Mouse (Mus musculus) forebrain, embryonic 10.5 days (tissue): ENCODE measurements around the gene A630001G21Rik. TPM values are rescaled to one million over a fixed set of nuclear protein-coding genes. Genes with fewer than 3 reads are reported as not detected.

Experiments
- DNase-seq: peaks from one replicate; pipeline ENCODE4 v3.0.0-alpha.2; 2017; ENCODE audit warnings: low spot score; ENCODE audit errors: extremely low spot score
- H3K27ac ChIP-seq: fragments of 300-500 bp; sonication (generic); 2 replicates; pipeline ENCODE4 v1.5.1; 2016; ENCODE audit warnings: mild to moderate bottlenecking
- H3K27me3 ChIP-seq: fragments of 300-500 bp; sonication (generic); 2 replicates; pipeline ENCODE4 v1.6.1; 2016; ENCODE audit warnings: mild to moderate bottlenecking; ENCODE audit not compliant: poor library complexity, severe bottlenecking
- H3K36me3 ChIP-seq: fragments of 300-500 bp; sonication (generic); replicated peaks from 2 replicates; pipeline ENCODE4 v1.6.1; 2016; ENCODE audit warnings: mild to moderate bottlenecking, moderate library complexity
- H3K4me1 ChIP-seq: fragments of 300-500 bp; sonication (generic); 2 replicates; pipeline ENCODE4 v1.6.1; 2016
- H3K4me3 ChIP-seq: fragments of 300-500 bp; sonication (generic); 2 replicates; pipeline ENCODE4 v1.5.1; 2016; ENCODE audit warnings: mild to moderate bottlenecking, moderate library complexity
- H3K9me3 ChIP-seq: fragments of 300-500 bp; sonication (generic); 2 replicates; pipeline ENCODE4 v1.6.1; 2016; ENCODE audit warnings: mild to moderate bottlenecking, moderate library complexity
- WGBS: fragments of 180-500 bp; shearing (Covaris S2); methylation state at CpG from one replicate; pipeline ENCODE4 v1.1.7; 2016; 5-methylcytosine and 5-hydroxymethylcytosine counted together
- polyA plus RNA-seq: library from polyadenylated mRNA; unstranded; fragments of >200 nt; fragmentation: Nextera tagmentation; extraction: Ambion mirVana; gene quantifications from 2 replicates; pipeline ENCODE4 v1.2.1, GENCODE M21; 2016

A630001G21Rik gene
- polyA plus RNA-seq, 1 experiment from 2014 or later, result 0.51 TPM

DNA sequence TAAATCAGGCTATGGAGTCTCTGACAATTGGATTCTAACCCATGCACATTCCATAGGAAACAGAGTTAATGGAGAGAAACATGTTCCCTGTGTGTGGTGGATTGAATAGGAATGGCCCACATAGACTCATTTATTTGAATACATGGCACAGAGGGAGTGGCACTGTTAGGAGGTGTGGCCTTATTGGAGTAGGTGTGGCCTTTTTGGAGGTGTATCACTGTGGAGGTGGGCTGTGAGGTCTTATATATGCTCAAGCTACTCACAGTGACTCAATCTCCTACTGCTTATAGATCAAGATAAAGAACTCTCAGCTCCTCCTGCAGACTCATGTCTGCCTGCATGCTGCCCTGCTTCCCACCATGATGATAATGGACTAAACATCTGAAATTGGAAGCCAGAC, 63.9 kb downstream of the A630001G21Rik start:
- Histone ChIP-seq H3K27ac (no peak overlapping the region), H3K9me3 (no peaks in the 10 kb centered on the region), H3K4me3 (no peak overlapping the region), H3K27me3 (no peaks in the 10 kb centered on the region), H3K4me1 (peaks cover 10% of the 10 kb centered on the region), H3K36me3 (no peaks in the 10 kb centered on the region)
- DNase-seq, result no peak

DNA sequence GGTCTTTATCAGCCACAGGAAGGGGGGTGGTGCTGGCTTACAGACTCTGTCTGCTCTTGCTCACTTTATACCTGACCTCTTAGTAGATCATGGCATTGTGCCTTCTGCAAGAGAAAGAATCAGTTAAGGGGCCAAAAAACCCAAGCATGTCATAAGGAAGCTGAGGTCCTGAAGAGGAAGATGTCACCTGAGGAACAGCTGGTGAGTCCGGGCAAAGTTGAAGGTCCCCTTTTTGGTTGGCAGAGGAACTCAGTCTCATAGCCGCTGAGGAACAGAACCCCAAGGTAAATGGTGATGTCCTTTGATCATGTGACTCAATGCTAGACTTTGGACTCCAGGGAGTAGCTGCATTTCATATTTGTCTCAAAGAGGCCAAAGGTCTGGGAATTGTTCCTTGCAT, 71.7 kb downstream of the A630001G21Rik start:
- Histone ChIP-seq H3K27me3 (no peaks in the 10 kb centered on the region), H3K36me3 (no peaks in the 10 kb centered on the region), H3K27ac (no peak overlapping the region), H3K4me3 (no peak overlapping the region), H3K4me1 (peaks cover 9% of the 10 kb centered on the region), H3K9me3 (no peaks in the 10 kb centered on the region)
- 80% methylated on average over 2 of the region's 2 CpGs for WGBS
- DNase-seq, result no peak

DNA sequence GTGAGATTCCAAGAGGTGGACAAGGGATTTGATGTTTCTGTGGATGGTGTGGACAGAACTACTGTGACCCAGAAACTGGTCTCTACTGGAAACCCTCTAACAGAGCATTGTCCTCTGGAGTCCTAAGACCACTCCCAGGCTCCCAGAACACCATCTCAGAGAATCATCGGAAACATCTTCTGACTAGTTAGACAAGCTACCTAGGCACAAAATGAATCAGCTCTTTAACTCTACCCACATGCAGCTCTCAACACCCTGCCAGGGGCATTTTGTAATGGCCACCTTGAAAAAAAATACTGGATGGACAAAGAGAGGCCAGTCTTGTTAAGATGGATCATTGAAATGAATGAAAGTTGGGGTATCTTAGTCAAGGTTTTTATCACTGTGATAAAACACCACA, 72.9 kb downstream of the A630001G21Rik start:
- no peak for DNase-seq
- Histone ChIP-seq H3K36me3 (no peaks in the 10 kb centered on the region), H3K9me3 (no peaks in the 10 kb centered on the region), H3K4me1 (peaks cover 9% of the 10 kb centered on the region), H3K4me3 (no peak overlapping the region), H3K27ac (no peak overlapping the region), H3K27me3 (no peaks in the 10 kb centered on the region)
- 94% methylated on average over 1 of the region's 1 CpGs for WGBS

DNA sequence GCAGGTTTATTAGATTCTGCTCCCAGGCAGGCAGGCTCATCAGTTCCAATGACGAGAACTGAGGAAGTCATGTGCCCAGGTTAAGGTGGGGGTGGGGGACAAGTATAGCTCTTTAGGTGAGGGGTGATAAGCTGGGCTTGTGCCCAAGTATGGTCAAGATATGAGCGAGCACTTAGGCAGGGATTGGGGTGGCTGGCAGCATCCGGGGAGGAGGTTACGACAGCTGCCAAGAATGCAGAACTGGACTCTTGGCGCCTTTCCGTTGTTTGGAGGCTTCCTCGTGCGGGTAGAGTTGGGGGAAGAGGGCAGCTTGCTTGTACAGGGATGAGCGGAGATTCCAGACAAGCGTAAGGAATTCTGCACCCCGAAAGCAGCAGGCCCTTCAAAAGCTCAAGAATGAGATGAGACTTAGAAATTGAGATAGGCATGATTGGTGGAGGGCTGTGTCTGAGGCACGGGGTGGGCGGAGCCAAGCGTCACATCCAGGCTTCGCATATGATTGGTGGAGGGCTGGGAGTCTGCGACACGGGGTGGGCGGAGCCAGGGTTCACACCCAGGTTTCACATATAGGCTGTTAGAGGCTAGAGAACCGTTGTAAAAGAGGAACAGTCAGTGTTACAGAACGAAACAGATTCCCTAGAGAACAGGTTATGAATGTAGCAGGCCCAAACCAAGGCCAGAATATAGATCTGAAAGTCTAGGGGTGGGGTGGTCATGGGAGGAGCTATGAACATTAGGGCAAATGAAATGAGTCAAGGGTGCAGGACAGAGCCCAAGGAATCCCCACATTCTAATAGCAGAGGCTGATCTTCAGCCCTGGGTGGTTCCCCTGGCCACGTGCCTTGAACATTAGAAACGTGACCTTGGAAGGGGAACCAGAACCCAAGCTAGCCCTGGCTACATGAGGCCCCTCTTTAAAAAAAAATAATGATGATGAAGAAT, 74.9 kb downstream of the A630001G21Rik start:
- Histone ChIP-seq H3K36me3 (no peaks in the 10 kb centered on the region), H3K27me3 (no peaks in the 10 kb centered on the region), H3K4me1 (peaks cover 9% of the 10 kb centered on the region), H3K4me3 (peak overlapping the region; percentile 44), H3K27ac (peak overlapping the region; percentile 56), H3K9me3 (no peaks in the 10 kb centered on the region)
- peak; percentile 70 for DNase-seq
- 35% methylated on average over 22 of the region's 22 CpGs for WGBS

DNA sequence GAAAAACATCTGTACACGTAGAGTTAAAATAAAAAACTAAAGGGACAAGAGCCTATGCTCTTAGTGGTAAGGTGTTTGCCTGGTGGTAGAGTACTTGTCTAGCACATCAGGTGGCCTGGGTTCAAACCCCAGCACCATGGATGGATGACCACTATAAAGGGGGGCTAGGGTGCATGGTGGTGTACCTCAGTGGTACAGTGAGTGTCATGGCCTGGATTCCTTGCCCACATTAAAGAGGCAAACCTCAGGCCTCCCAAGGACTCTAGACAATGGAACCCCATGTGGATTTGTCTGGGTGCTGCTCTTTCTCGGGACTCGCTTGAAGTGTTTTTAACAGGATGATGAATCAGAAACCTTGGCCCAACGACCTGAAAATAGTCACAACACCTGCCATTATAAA, 75.9 kb downstream of the A630001G21Rik start:
- DNase-seq, result no peak
- Histone ChIP-seq H3K4me3 (no peak overlapping the region), H3K4me1 (peaks cover 9% of the 10 kb centered on the region), H3K27ac (no peak overlapping the region), H3K9me3 (no peaks in the 10 kb centered on the region), H3K36me3 (no peaks in the 10 kb centered on the region), H3K27me3 (no peaks in the 10 kb centered on the region)
- 77% methylated on average over 4 of the region's 4 CpGs for WGBS

DNA sequence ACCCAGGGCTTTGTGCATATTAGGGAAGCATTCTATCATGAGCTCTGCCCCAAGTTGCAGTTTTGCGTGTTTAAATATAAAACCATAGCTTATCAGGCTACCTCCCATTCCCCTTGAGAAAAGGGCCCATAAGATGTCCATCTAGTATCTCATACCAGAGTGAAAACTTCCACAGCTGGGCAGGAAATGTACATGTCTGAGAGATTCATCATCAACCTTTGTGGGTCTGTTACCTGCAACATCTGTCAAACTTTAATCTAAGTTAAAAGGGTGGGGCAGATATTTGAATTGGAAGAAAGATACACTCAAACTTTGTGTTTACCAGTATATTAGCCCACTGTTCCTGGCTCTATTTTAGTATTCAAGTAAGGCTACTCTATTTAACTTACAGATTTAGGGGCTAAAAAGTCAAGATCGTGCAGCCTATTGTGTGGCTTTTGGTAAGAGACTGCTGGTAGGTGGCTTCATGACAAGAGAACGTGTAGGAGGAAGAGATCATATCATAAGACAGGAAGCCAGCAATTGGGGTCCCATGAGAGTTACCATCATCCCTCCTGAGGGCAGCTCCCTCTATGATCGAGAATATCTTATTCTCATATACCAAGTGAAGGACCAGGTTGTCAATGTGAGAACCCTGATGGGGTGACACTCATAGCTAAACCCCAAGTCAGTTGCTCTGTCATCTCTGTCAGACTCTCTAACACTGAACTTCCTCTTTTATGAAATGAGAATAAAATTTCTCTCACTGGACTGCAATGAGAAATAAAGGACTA, 80.5 kb downstream of the A630001G21Rik start:
- WGBS, result 88% methylated on average over 4 of the region's 4 CpGs
- no peak overlapping the region for H3K4me3 ChIP-seq
- H3K27me3 ChIP-seq, result no peaks in the 10 kb centered on the region
- DNase-seq, result no peak
- no peaks in the 10 kb centered on the region for H3K4me1 ChIP-seq
- no peak overlapping the region for H3K27ac ChIP-seq
- H3K36me3 ChIP-seq, result no peaks in the 10 kb centered on the region
- no peaks in the 10 kb centered on the region for H3K9me3 ChIP-seq

DNA sequence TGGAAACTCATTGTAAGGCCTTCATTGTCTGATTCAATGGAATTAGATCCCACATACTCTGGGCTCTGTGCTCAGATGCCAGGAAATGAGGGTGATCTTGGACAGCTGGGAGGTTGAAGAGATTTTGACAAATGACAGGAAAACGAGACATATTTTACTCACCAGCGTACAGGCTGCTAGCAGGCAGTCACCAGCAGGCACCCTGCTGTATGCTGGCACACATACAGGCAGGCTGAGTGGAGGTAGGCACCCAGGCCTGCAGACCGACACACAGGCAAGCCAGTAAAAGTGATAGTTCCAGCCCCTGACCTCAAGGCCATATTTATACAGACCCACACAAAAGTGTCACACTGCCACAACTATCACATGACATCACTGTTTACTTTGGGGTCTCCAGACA, 82.8 kb downstream of the A630001G21Rik start:
- H3K9me3 ChIP-seq, result no peaks in the 10 kb centered on the region
- no peaks in the 10 kb centered on the region for H3K4me1 ChIP-seq
- no peak overlapping the region for H3K27ac ChIP-seq
- no peaks in the 10 kb centered on the region for H3K36me3 ChIP-seq
- no peak overlapping the region for H3K4me3 ChIP-seq
- 88% methylated on average over 3 of the region's 3 CpGs for WGBS
- DNase-seq, result no peak
- H3K27me3 ChIP-seq, result no peaks in the 10 kb centered on the region

DNA sequence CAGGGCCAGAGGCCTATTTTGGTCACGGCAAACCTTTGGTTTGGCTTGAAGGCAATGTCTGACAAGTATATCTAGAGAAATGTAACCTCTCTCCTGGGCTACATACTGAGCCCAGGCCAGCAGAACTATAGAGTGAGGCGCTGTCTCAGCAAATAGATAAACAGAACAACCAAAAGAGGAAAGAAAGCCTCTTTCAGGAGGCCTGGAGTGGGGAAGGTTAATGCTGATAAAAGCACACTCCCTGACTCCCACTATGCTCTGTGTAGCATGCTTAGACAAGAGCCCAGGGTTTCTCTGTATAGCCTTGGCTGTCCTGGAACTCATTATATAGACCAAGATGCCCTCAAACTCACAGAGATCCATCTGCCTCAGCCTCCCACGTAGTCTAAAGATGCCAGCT, 85.2 kb downstream of the A630001G21Rik start:
- Histone ChIP-seq H3K4me3 (no peak overlapping the region), H3K9me3 (no peaks in the 10 kb centered on the region), H3K36me3 (no peaks in the 10 kb centered on the region), H3K27ac (no peak overlapping the region), H3K27me3 (no peaks in the 10 kb centered on the region), H3K4me1 (no peaks in the 10 kb centered on the region)
- no peak for DNase-seq
- 75% methylated on average over 3 of the region's 3 CpGs for WGBS

DNA sequence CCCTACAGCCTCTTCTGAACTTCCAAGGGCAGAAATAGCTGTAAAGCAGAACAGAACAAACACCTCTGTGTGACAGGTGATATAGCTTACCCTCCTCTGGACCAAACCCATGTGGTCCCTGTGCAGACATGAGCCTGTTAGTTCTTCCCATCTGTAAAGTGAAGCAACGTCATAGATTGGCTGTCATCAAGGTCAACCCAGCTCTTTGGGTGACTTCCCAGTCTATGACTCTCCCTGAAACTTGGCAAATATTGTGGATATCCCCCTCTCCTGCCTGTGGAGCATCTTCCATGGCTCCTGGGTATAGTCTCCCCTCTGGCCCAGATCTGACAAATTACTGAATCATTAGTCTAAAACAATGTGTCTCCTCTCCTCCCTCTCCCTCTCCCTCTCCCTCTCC, 86.2 kb downstream of the A630001G21Rik start:
- no peaks in the 10 kb centered on the region for H3K27me3 ChIP-seq
- H3K27ac ChIP-seq, result no peak overlapping the region
- H3K36me3 ChIP-seq, result no peaks in the 10 kb centered on the region
- H3K4me1 ChIP-seq, result no peaks in the 10 kb centered on the region
- no peak for DNase-seq
- WGBS, result 70% methylated on average over 1 of the region's 1 CpGs
- no peak overlapping the region for H3K4me3 ChIP-seq
- H3K9me3 ChIP-seq, result no peaks in the 10 kb centered on the region

DNA sequence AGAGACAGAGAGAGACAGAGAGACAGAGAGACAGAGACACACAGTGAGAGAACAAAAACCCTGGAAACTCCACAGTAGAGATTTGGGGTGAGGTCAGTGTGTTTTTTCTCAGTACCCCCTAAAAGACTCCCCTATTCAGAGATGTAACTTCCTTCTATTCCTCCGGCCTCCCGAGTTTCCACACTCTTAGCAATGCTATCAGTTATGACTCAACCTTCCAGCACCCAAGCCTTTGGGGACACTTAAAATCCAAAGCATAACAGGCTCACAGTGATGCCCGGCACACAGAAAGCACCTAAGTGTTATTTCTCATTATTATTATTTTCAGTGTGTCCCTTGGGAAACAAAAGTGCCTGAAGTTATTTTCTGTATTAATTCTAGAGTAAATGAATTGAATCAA, 87.9 kb downstream of the A630001G21Rik start:
- H3K27ac ChIP-seq, result no peak overlapping the region
- no peaks in the 10 kb centered on the region for H3K27me3 ChIP-seq
- H3K4me3 ChIP-seq, result no peak overlapping the region
- 90% methylated on average over 3 of the region's 3 CpGs for WGBS
- no peak for DNase-seq
- H3K4me1 ChIP-seq, result no peaks in the 10 kb centered on the region
- H3K9me3 ChIP-seq, result no peaks in the 10 kb centered on the region
- H3K36me3 ChIP-seq, result no peaks in the 10 kb centered on the region

DNA sequence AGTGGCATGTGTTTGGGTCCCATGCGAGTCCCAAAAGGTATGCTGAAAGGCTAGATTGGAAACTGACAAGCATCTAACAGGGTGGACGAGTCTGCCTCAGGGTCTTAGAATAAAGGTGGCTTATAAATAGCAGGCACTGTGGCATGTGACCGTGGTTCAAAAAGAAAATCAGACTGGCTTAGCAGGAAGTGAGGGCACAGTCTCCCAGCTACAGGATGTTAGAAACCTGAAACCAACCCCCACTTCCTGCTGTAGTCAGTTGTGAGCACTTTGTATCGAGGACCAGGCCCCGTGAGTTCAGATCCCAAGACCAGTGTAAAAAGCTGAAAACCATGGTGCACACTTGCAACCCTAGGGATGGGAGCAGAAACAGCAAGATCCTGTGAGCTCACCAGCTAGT, 91.1 kb downstream of the A630001G21Rik start:
- Histone ChIP-seq H3K4me1 (no peaks in the 10 kb centered on the region), H3K9me3 (no peaks in the 10 kb centered on the region), H3K27ac (no peak overlapping the region), H3K36me3 (no peaks in the 10 kb centered on the region), H3K4me3 (no peak overlapping the region), H3K27me3 (no peaks in the 10 kb centered on the region)
- no peak for DNase-seq
- 73% methylated on average over 5 of the region's 5 CpGs for WGBS

DNA sequence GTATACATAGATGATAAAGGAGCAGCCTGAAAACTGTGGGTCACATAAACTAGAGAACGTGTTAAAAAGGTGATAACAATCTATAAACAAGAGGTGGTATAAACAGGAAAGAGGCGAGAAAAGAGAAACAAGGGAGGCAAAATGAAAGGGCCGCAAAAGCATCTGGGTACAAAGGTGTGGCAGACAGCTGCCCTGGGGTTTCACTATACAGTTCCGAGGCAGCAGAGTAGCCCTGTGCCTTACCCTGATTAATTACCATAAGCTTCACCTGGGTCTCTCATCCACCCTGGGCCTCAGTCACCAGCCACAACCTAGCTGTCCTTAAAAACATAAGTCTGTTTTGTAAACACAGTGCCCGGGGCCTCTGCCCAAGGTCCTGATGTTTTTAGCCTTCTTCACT, 91.8 kb downstream of the A630001G21Rik start:
- 71% methylated on average over 5 of the region's 5 CpGs for whole genome bisulfite sequencing
- no peaks in the 10 kb centered on the region for H3K36me3 ChIP-seq
- no peaks in the 10 kb centered on the region for H3K27me3 ChIP-seq
- H3K27ac ChIP-seq, result no peak overlapping the region
- H3K4me3 ChIP-seq, result no peak overlapping the region
- DNase-seq, result no peak
- no peaks in the 10 kb centered on the region for H3K9me3 ChIP-seq
- no peaks in the 10 kb centered on the region for H3K4me1 ChIP-seq

DNA sequence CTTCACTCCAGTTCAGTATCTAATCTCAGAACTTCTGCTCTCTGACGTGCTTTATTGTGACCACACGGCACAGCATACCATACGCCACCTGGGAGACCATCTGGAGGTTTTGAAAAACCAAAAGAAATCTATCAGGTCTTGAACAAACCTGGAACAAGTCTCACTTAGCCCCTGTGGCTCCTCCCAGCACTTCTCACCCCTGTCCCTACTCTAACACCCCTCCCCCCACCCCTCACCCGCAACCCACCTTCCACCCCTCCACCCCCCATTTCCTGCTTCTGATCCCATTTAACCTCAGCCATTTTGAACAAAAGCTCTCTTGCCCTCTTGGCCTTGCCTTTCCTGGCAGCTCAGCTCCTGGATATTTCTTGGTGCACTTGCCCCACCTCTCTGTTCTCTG, 98.2 kb downstream of the A630001G21Rik start:
- H3K4me3 ChIP-seq, result no peak overlapping the region
- H3K27me3 ChIP-seq, result no peaks in the 10 kb centered on the region
- WGBS, result 69% methylated on average over 4 of the region's 4 CpGs
- peaks cover 5% of the 10 kb centered on the region; the same call in 1 of the 2 replicates for H3K4me1 ChIP-seq
- DNase-seq, result no peak
- H3K9me3 ChIP-seq, result no peaks in the 10 kb centered on the region
- H3K27ac ChIP-seq, result no peak overlapping the region
- H3K36me3 ChIP-seq, result no peaks in the 10 kb centered on the region
